Mouse (Mus musculus): ENCODE results near the gene Cep152. TPM values are rescaled to one million over a fixed set of nuclear protein-coding genes. Genes with fewer than 3 reads are reported as not detected.
A peak's percentile ranks its signal among the peaks of the same experiment; 100 is the strongest.

Gene Cep152
- polyA plus RNA-seq, 1 experiment from 2014 or later = 7.2 TPM

DNA sequence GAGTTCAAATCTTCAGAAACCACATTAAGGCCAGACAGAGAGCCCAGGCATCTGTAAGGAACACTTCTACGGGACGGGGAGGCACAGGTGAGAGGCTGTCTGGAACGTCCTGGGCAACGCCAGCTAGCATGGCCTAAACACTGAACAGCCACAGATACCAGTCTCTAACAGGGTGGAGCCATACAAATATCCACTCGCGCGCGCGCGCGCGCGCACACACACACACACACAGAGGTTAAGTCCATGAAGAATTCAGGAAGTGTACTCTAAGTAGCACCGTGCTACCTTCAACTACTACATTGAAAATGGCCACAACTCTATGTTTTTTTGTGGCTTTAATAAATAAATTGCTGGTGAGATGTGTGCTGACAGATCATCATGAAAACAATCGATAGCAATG is 1.7 kb downstream of the Cep152 start:
- peak overlapping the region; percentile 17; the same call in 1 of the 2 replicates for H3K9ac ChIP-seq
- 81% methylated on average over 15 of the region's 15 CpGs for WGBS (ENCODE audit: insufficient replicate concordance)

GRCm38 (mm10) chr2:125620213-125620907 is 4.6 kb downstream of the Cep152 start:
- Histone ChIP-seq H3K4me2 (no peak overlapping the region), H3K27me3 (replicated peaks) (no peaks in the 10 kb centered on the region), H3K4me3 (no peak overlapping the region), H3K27ac (no peak overlapping the region), H3K4me1 (peaks cover 38% of the 10 kb centered on the region), H3K9me3 (replicated peaks) (no peaks in the 10 kb centered on the region), H3K36me3 (peaks cover 70% of the 10 kb centered on the region), H3K9ac (no peak overlapping the region)
- 87% methylated on average over 25 of the region's 25 CpGs for WGBS (ENCODE audit: insufficient replicate concordance)
- ATAC-seq = no peak

More for the DNA sequence above, 1.7 kb downstream of the Cep152 start:
- Histone ChIP-seq H3K27me3 (replicated peaks) (no peaks in the 10 kb centered on the region), H3K36me3 (peaks cover 42% of the 10 kb centered on the region), H3K27ac (no peak overlapping the region), H3K4me2 (peak overlapping the region; percentile 85), H3K4me1 (peaks cover 33% of the 10 kb centered on the region), H3K9me3 (replicated peaks) (no peaks in the 10 kb centered on the region), H3K4me3 (peak overlapping the region; percentile 84)
- ATAC-seq = no peak

DNA sequence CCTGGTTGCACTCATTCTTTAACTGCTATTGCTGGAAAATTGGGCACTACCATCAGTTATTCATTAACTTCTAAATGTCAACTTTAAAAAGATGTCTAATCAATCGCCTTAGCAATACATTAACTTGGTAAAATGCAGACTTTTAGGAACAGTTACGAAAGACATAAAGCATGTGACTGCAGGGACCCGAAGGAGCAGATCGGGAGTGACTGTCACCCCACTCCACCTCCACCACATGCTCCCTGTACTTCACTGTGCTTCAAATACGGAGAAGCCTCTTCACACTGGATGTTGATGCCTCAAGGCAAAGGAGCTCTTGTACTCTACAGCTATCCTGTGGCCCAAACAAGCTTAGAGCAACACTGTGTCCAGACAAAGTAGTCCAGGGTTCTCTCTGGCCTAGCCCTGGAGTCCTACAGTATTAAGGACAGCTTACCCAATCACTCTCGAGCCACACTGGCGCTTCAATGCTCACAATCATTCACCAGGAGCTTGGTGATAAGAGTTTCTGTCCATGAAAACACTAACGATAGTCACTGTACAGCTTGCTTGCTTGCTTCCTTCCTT is 9.0 kb downstream of the Cep152 start:
- H3K36me3 ChIP-seq = peaks cover 93% of the 10 kb centered on the region
- no peak overlapping the region for H3K9ac ChIP-seq
- peaks cover 12% of the 10 kb centered on the region; the same call in 1 of the 2 replicates for H3K4me1 ChIP-seq
- peak; percentile 73 for ATAC-seq
- peak overlapping the region; percentile 60 for H3K27ac ChIP-seq
- 64% methylated on average over 8 of the region's 8 CpGs for WGBS (ENCODE audit: insufficient replicate concordance)
- no peaks in the 10 kb centered on the region for H3K27me3 ChIP-seq (replicated peaks)
- no peak overlapping the region for H3K4me3 ChIP-seq
- no peaks in the 10 kb centered on the region for H3K9me3 ChIP-seq (replicated peaks)
- H3K4me2 ChIP-seq = no peak overlapping the region

DNA sequence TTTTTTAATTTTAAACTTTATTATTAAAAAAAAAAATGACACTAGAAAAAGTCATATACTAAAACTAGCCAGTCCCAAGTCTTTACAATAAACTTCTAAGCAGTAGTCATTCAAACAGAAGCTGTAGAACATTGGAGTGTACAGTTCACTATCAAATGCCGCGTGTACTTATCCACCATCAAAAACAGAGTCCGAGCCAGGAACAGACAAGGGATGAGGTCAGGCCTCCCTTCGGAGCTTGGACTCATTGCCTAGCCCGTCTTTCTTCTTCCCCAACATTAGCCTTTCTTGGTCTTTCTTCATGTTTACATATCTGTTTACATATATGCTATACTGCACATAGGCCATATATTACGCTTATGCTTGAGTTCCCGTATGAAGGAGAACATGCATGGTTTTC is 9.5 kb downstream of the Cep152 start:
- Histone ChIP-seq H3K4me3 (no peak overlapping the region), H3K4me2 (no peak overlapping the region), H3K27me3 (replicated peaks) (no peaks in the 10 kb centered on the region), H3K4me1 (peaks cover 12% of the 10 kb centered on the region; the same call in 1 of the 2 replicates), H3K27ac (no peak overlapping the region), H3K36me3 (peaks cover 92% of the 10 kb centered on the region), H3K9ac (no peak overlapping the region), H3K9me3 (replicated peaks) (no peaks in the 10 kb centered on the region)
- ATAC-seq = peak; percentile 48
- 82% methylated on average over 7 of the region's 7 CpGs for WGBS (ENCODE audit: insufficient replicate concordance)

- Histone ChIP-seq H3K4me2 (no peak overlapping the region), H3K27me3 (replicated peaks) (no peaks in the 10 kb centered on the region), H3K27ac (no peak overlapping the region), H3K4me1 (no peaks in the 10 kb centered on the region), H3K4me3 (no peak overlapping the region), H3K36me3 (peaks cover 95% of the 10 kb centered on the region), H3K9ac (no peak overlapping the region), H3K9me3 (replicated peaks) (no peaks in the 10 kb centered on the region)
- ATAC-seq = no peak
- WGBS (ENCODE audit: insufficient replicate concordance) = 82% methylated on average over 17 of the region's 17 CpGs
These were observed 18.6 kb downstream of the Cep152 start for GRCm38 (mm10) chr2:125606220-125606845.

DNA sequence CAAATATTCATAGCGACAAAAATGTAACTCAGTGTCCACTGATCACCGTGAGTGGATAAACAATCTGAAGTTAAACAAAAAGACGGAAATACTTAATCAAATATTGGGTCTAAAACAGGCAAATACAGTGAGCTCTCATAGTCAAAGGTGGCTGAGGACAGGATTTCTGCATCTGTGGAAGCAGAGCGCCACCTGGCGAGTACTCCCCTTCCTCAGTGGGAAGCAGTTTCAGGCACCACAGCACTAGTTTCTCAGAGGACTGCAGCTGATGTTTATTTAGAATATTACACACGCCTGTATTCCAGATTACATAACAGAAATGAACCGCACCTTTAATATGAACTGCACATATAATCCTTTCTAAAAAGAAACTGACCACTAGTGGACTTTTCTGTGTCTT is 20.3 kb downstream of the Cep152 start:
- H3K27me3 ChIP-seq (replicated peaks) = no peaks in the 10 kb centered on the region
- H3K4me2 ChIP-seq = no peak overlapping the region
- H3K4me1 ChIP-seq = no peaks in the 10 kb centered on the region
- H3K9ac ChIP-seq = no peak overlapping the region
- no peak overlapping the region for H3K27ac ChIP-seq
- 70% methylated on average over 7 of the region's 7 CpGs for WGBS (ENCODE audit: insufficient replicate concordance)
- H3K9me3 ChIP-seq (replicated peaks) = no peaks in the 10 kb centered on the region
- H3K36me3 ChIP-seq = peaks cover 96% of the 10 kb centered on the region
- no peak for ATAC-seq
- H3K4me3 ChIP-seq = no peak overlapping the region

- ATAC-seq = no peak
- Histone ChIP-seq H3K4me3 (no peak overlapping the region), H3K4me1 (no peaks in the 10 kb centered on the region), H3K27ac (no peak overlapping the region), H3K9ac (no peak overlapping the region), H3K36me3 (peaks cover 98% of the 10 kb centered on the region), H3K27me3 (replicated peaks) (no peaks in the 10 kb centered on the region), H3K9me3 (replicated peaks) (no peaks in the 10 kb centered on the region), H3K4me2 (no peak overlapping the region)
- WGBS (ENCODE audit: insufficient replicate concordance) = 93% methylated on average over 3 of the region's 3 CpGs
These were observed 21.9 kb downstream of the Cep152 start for GRCm38 (mm10) chr2:125602970-125603369.

DNA sequence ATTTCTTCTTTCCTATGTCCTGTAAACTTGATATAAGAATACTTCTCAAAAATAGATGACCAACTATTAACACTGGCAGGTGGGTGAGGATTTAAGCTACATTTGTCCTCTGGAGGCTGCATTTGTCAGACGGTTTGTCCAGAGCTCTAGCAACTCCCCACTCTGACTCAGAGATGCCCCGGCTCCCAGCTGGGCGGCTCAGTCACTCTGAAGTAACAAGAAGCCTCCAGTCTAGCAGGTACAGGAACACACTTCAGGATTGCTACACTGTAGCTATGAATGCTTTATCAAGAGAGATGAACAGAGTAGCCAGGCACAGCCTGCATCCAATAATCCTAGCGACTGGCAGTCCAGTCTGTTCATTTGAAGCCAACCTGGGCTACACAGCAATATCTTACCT is 26.0 kb downstream of the Cep152 start:
- peaks cover 96% of the 10 kb centered on the region for H3K36me3 ChIP-seq
- WGBS (ENCODE audit: insufficient replicate concordance) = 80% methylated on average over 4 of the region's 4 CpGs

GRCm38 (mm10) chr2:125598251-125598650 is 26.7 kb downstream of the Cep152 start:
- 85% methylated on average over 6 of the region's 6 CpGs for WGBS (ENCODE audit: insufficient replicate concordance)
- H3K4me3 ChIP-seq = no peak overlapping the region
- no peak overlapping the region for H3K27ac ChIP-seq
- H3K36me3 ChIP-seq = peaks cover 96% of the 10 kb centered on the region
- no peak overlapping the region for H3K9ac ChIP-seq
- ATAC-seq = no peak
- H3K27me3 ChIP-seq (replicated peaks) = no peaks in the 10 kb centered on the region
- no peaks in the 10 kb centered on the region for H3K9me3 ChIP-seq (replicated peaks)
- no peak overlapping the region for H3K4me2 ChIP-seq
- no peaks in the 10 kb centered on the region for H3K4me1 ChIP-seq

More for the DNA sequence above, 26.0 kb downstream of the Cep152 start:
- H3K27ac ChIP-seq = no peak overlapping the region
- no peaks in the 10 kb centered on the region for H3K9me3 ChIP-seq (replicated peaks)
- no peak overlapping the region for H3K9ac ChIP-seq
- no peaks in the 10 kb centered on the region for H3K4me1 ChIP-seq
- H3K27me3 ChIP-seq (replicated peaks) = no peaks in the 10 kb centered on the region
- no peak overlapping the region for H3K4me2 ChIP-seq
- ATAC-seq = no peak
- no peak overlapping the region for H3K4me3 ChIP-seq

- H3K9ac ChIP-seq = no peak overlapping the region
- H3K4me1 ChIP-seq = no peaks in the 10 kb centered on the region
- H3K4me3 ChIP-seq = no peak overlapping the region
- no peak for ATAC-seq
- 92% methylated on average over 12 of the region's 12 CpGs for WGBS (ENCODE audit: insufficient replicate concordance)
- H3K27ac ChIP-seq = no peak overlapping the region
- H3K9me3 ChIP-seq (replicated peaks) = no peaks in the 10 kb centered on the region
- peaks cover 94% of the 10 kb centered on the region for H3K36me3 ChIP-seq
- no peak overlapping the region for H3K4me2 ChIP-seq
- H3K27me3 ChIP-seq (replicated peaks) = no peaks in the 10 kb centered on the region
These were observed 30.1 kb downstream of the Cep152 start for GRCm38 (mm10) chr2:125594786-125595185.

- H3K27me3 ChIP-seq (replicated peaks) = no peaks in the 10 kb centered on the region
- peaks cover 94% of the 10 kb centered on the region for H3K36me3 ChIP-seq
- no peak for ATAC-seq
- H3K4me3 ChIP-seq = no peak overlapping the region
- H3K9me3 ChIP-seq (replicated peaks) = no peaks in the 10 kb centered on the region
- 84% methylated on average over 6 of the region's 6 CpGs for WGBS (ENCODE audit: insufficient replicate concordance)
- H3K27ac ChIP-seq = no peak overlapping the region
- H3K4me1 ChIP-seq = no peaks in the 10 kb centered on the region
- H3K4me2 ChIP-seq = no peak overlapping the region
- H3K9ac ChIP-seq = no peak overlapping the region
These were observed 30.8 kb downstream of the Cep152 start for GRCm38 (mm10) chr2:125594072-125594471.

DNA sequence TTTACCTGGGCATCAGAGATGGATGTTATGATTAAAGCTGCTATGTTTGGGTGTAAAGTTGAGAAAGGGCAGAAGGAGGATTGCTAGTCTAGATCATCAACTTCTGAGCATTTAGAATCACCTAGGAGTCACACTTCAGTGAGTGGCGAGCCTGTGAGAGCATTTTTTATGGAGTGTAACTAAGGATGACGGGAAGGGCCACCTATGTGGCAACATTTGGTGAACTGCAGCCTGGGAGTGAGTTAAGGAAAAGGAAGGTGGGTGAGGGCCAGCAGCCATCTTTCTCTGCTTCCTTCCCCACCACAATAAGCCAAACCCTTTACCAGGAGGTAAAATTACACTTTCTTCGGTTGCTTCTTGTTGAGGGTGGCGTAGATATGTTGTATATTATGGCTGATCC is 33.0 kb downstream of the Cep152 start:
- no peak overlapping the region for H3K9ac ChIP-seq
- WGBS (ENCODE audit: insufficient replicate concordance) = 87% methylated on average over 4 of the region's 4 CpGs
- ATAC-seq = no peak
- H3K4me2 ChIP-seq = no peak overlapping the region
- H3K27me3 ChIP-seq (replicated peaks) = no peaks in the 10 kb centered on the region
- H3K36me3 ChIP-seq = peaks cover 99% of the 10 kb centered on the region
- no peak overlapping the region for H3K27ac ChIP-seq
- H3K4me1 ChIP-seq = no peaks in the 10 kb centered on the region
- no peak overlapping the region for H3K4me3 ChIP-seq
- no peaks in the 10 kb centered on the region for H3K9me3 ChIP-seq (replicated peaks)
